Mouse (Mus musculus) spleen, embryonic (tissue): ENCODE results near the gene Klhl35.

Source experiments
- CTCF ChIA-PET: fragments of 350-600 bp; sonication (Branson Sonifier 250); formaldehyde crosslinking; loops from one replicate; lab custom pipeline; 2022; lab: Charles Lee

Klhl35 gene

DNA sequence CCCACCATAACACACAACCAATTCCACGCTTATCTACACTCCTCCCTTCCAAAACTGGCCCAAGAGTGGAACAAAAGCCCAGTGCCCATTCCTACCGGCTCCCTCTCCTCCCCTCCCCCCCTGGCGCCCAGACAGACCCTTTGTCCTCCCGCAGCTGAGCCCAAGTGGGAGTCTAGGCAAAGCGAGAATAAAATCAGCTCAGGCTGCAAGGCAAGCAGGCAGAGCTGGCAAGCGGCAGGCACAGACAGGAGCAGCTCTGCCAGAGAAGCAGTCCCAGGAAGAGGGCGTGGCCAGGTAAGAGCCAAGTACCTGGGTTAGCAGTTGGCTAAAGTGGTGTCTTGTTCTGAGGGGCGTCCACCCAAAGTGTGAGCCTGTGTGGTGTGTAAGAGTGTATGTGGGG is at the start of gene Klhl35:
Gene Klhl35 (plus strand): TSS at position 194 of the 400 bp plus-strand sequence.
- CTCF ChIA-PET = no interaction called here

DNA sequence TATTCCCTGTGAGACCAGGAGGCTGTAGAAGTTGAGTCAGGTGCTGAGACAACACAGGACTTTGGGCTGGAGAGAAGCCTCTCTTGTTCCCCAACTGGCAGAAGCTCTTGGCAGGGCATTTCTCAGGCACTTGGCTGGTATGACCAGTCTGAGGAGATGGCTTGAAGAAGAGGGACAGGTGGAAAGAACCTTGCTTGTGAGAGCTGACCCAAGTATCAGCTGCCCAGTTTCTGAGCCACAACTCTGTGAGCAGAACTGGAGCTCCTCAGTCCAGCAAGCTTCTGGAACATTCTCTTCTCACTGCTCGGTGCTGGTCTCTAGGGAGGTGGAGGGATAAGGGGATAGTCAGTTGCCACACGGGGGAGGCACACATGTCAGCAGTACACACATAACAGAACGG is 46.5 kb upstream of the Klhl35 start:
- CTCF ChIA-PET = interaction anchor here (0.6 kb wide), 1 partner anchor 1073 kb away, joined by 4 read pairs; no protein-coding TSS in a partner anchor

DNA sequence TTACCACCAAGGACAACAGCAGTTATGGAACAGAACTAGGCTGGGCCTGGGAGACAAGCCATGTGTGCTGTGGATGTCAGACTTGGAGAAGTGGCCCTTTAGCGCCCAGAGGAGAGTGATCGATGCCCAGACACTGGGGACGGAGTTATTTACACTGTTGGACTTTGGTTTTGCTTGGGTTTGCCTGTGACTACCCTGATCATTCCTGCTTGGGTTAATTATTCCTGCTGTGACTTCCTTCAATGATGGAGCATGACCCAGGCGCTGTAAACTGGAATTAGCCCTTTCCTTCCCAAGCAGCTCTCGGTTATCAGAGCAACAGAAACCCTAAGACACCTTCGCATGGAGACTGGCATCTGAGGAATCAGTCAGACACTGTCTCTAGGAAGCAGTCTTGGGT is 44.8 kb upstream of the Klhl35 start:
- CTCF ChIA-PET = interaction anchor here (0.6 kb wide), 1 partner anchor 145 kb away, joined by 4 read pairs; no protein-coding TSS in a partner anchor

GRCm38 (mm10) chr7:99424538-99425155 is 41.2 kb upstream of the Klhl35 start:
- CTCF ChIA-PET = no interaction called here

GRCm38 (mm10) chr7:99425706-99426105 is 40.1 kb upstream of the Klhl35 start:
- CTCF ChIA-PET = no interaction called here

- CTCF ChIA-PET = interaction anchor here (0.7 kb wide), 1 partner anchor 60 kb away, joined by 5 read pairs; no protein-coding TSS in a partner anchor
Measured at GRCm38 (mm10) chr7:99427031-99427430, 38.8 kb upstream of the Klhl35 start.

DNA sequence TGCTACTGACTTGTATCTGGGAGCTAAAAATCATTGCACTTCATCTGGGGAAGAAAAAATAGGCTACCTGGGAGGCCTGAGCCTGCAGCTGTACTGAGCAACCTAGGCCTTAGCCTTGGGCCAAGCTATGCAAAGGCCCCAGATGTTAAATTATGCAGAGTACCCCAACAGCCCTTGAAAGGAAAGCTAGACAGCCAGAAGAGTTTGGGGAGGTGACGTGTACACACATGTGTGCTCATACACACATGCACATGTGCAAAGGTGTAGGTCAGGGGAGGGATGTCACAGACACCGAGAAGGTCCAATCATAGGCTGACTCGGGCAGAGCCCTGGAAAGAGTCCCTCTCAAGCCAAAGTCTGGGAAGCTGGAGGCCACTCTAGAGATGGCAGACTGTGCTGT is 37.8 kb upstream of the Klhl35 start:
- CTCF ChIA-PET = interaction anchor here (0.7 kb wide), 1 partner anchor 61 kb away, joined by 5 read pairs; no protein-coding TSS in a partner anchor

DNA sequence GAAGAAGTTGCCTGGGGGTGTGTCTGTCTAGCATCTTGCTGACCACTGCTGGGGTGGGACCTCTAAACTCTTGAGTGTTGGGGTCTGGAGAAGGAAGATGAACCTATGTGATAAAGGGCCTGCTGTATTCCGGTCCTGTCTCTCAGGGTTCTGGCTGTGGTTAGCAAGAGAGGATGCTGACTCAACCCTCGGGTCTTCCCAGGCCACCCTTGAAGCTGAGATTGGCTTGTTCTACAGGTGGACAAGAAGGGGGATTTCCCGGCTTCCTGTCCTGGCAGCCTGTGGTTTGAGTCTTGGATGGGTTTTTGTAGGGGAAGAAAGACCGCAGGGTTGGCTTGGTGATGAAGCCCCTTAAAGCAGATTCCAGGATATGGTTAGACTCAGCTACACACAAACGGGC is 37.0 kb upstream of the Klhl35 start:
- CTCF ChIA-PET = no interaction called here

DNA sequence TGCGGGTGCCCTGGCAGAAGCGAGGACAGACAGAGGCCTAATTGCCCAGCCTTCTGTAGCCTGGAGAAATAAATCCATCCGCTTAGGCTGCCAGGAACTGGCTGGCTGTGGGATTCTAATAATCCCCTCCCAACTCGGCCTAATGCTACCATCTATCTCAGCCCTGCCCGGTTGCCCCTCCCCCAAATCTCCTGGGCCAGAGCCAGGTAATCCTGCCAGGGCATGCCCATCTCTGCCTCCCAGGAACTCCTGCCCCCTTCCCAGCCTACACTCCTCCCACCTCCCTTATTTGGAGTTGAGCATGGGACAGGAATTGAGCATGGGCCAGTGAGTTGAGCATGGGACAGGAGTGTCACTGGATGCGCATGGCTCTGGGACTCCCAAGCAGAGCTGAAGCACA is 36.0 kb upstream of the Klhl35 start:
- CTCF ChIA-PET = no interaction called here

- CTCF ChIA-PET = no interaction called here
Measured at GRCm38 (mm10) chr7:99430246-99430645, 35.6 kb upstream of the Klhl35 start.

DNA sequence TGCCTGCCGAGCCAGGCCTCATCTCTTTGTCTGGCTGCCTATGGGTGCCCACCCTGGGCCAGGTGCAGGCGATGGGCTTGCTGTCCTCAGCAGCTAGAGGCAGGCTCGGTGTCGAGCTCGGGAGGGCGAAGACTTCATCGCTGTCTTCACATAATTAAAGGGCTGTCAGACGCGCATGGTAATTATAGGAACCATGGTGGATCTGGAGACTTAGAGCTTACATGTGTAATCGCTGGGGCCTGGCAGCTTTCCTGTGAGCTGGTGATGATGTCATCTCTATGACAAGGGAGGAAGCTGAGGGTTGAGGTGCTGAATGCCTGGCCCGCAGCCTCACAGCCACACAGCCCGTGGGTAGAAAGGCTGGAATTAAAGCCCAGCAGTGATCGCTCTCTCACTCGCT is 33.6 kb upstream of the Klhl35 start:
- CTCF ChIA-PET = no interaction called here

- CTCF ChIA-PET = interaction anchor here (0.6 kb wide), 1 partner anchor 10 kb away, joined by 3 read pairs; no protein-coding TSS in a partner anchor
Measured at GRCm38 (mm10) chr7:99432863-99433262, 32.9 kb upstream of the Klhl35 start.

DNA sequence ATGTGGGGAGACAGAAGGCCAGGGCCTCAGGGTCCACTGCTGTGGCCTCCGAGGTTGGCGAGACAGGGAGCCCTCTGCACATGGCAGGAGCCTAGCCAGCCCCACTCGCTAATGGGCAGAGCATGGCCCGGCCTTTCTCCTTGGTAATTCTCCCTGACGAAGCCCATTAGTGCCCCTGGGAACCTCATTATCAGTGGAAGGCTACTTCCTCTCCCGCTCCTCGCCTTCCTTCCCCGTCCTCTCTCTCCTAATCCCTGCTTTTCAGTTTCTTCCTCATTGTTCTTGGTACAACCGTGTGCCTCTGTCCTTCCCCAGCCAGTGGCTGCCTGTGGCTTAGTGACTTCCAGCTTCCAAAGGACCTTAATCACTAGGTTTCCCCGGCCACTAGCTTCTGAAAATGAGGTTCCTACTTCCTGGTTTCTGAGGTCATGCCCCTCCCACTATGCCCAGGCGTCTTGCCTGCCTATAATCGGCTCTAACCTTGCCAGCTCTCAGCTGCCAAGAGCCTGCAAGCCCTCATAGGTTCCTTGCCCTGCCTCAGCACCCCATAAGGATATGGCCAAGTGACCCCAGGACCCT is 31.0 kb upstream of the Klhl35 start:
- CTCF ChIA-PET = no interaction called here

- CTCF ChIA-PET = no interaction called here
Measured at GRCm38 (mm10) chr7:99436530-99436929, 29.3 kb upstream of the Klhl35 start.

- CTCF ChIA-PET = no interaction called here
Measured at GRCm38 (mm10) chr7:99438881-99439280, 26.9 kb upstream of the Klhl35 start.

- CTCF ChIA-PET = no interaction called here
Measured at GRCm38 (mm10) chr7:99441534-99442072, 24.2 kb upstream of the Klhl35 start.

GRCm38 (mm10) chr7:99443164-99443563 is 22.6 kb upstream of the Klhl35 start:
- CTCF ChIA-PET = interaction anchor here (0.7 kb wide), 1 partner anchor 38 kb away, joined by 3 read pairs; no protein-coding TSS in a partner anchor

DNA sequence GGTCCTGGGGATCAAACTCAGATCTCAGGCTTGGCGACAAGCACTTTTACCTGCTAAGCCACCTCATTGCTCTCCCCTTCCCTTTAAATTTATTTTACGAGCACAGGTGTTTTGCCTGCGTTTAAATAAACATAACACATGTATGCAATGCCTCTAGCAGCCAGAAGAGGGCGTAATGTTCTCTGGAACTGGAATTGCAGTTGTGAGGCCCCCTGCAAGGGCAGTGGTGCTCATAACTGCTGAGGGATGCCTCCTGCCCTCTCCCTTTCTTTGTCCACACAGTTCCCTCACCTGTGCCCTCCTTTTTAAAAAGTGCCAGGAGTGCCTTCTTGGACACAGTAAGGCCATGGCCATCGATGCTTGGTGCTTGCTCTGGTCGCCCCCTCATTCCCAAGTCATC is 21.8 kb upstream of the Klhl35 start:
- CTCF ChIA-PET = no interaction called here

DNA sequence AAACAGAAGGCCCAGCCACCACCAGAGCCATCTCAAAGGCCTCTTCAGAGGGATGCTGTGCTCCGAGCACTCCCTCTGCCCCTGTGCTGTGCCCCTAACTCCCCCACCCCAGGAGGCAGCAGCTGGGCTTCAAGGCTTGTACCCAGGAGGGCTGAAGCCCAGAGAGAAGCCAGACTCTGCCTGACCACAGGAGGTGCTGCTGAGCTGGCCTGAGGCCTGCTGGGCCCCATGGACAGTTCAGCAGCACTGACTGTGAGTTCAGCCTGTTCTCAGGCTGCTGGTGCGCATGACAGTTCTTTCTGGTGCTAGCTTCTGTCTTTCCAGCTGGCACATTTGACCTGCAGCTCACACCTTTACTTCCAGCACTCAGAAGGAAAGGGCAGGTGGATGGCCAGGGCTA is 20.0 kb upstream of the Klhl35 start:
- CTCF ChIA-PET = no interaction called here

DNA sequence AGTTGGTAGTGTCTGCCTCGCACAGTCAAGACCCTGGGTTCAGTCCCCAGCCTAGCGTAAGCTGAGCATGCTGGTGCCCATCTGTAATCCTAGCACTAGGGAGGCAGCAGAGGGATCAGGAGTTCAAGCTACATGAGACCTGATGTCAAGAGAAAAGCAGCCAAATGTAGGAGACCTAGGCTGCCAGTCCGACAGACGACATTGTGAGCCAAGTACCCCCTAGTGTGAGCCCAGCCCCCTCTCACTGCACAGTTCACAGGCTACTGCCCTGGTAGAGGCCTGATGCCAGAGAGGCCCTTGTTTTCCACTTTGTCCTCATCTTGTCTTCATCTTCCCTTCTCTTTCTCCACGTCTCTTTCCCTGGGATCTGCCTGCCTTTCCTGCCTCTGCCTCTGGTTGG is 18.5 kb upstream of the Klhl35 start:
- CTCF ChIA-PET = no interaction called here

DNA sequence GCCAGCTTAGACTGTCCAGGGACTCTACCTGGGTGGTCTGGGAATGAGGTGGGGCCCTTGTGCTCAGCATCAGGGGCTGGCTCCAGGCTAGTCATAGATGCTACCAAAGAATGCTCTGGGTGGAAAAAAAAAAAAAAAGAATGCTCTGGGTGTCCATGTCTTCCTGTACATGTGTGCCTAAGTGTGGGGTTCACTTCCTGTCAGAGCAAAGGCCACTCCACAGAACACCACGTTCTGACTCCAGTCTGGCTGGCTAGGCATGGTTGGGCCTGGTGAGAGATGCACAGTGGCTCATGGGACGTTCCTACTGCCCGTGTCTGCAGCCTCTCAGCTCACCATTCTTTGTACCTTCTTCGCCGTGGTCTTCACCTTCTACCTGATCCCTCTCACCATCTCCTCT is 17.2 kb upstream of the Klhl35 start:
- CTCF ChIA-PET = interaction anchor here (0.6 to 0.7 kb wide), 3 partner anchors 15 to 73 kb away, joined by 3 to 9 read pairs (median 6); no protein-coding TSS in a partner anchor

GRCm38 (mm10) chr7:99449063-99449462 is 16.7 kb upstream of the Klhl35 start:
- CTCF ChIA-PET = interaction anchor here (0.6 to 0.7 kb wide), 3 partner anchors 14 to 74 kb away, joined by 3 to 9 read pairs (median 6); no protein-coding TSS in a partner anchor

GRCm38 (mm10) chr7:99449751-99450150 is 16.1 kb upstream of the Klhl35 start:
- CTCF ChIA-PET = no interaction called here
